In the genomic region with DNA sequence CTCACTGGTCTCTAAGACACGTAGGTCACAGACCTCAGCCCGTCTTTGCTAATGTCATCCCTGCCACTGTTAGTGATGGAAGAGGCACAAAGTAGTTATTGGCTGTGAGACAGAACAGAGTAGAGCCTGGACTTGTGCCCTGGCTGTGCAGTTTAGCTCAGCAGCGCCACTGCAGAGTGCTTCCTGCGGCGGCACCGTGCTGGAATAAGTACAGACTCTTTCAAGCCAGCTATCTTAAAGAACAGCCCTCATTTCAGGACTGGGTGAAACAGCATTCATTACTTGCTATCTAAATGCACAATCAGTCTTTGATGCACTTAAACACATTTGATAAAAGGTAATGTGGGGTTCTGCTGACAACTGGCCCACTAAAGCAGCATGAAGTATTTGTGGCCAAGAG, we compare ENCODE assay signal across 10 mouse cellular contexts.
DNase-seq lines count a peak whose midpoint lies in the region; ATAC-seq and TF ChIP-seq lines count a peak whose summit lies in the region.
"Had no signal": no experiment of that assay in that cellular context is flagged by ENCODE, and none has a peak within 500 bp of the region (broad histone marks: within the 10 kb centered on the region; RNA-seq: fewer than 3 reads in every experiment).

No protein-coding gene starts in this region.

- H3K27ac ChIP-seq in intestine, postnatal 0 days (ENCODE audit: low read depth, low read length), result no peak overlapping the region
- no peak overlapping the region for H3K27ac ChIP-seq in intestine, embryonic 16.5 days (ENCODE audit: low read length)
- no peak overlapping the region for H3K27ac ChIP-seq in midbrain, postnatal 0 days (ENCODE audit: low read depth, low read length)
- no peak overlapping the region for H3K27ac ChIP-seq in kidney, adult 2 months (ENCODE audit: insufficient read depth, low read depth, low read length)
- H3K27ac ChIP-seq: embryonic facial prominence, embryonic 12.5 days had no signal

- WGBS in intestine, postnatal 0 days, result 62% methylated on average over 6 of the region's 6 CpGs
- 65% methylated on average over 6 of the region's 6 CpGs for WGBS in intestine, embryonic 16.5 days
- 71% methylated on average over 6 of the region's 6 CpGs for WGBS in midbrain, postnatal 0 days
- 78% methylated on average over 6 of the region's 6 CpGs for WGBS in kidney, adult 2 months

- no peak for ATAC-seq in intestine, postnatal 0 days
- ATAC-seq in intestine, embryonic 16.5 days, result no peak
- ATAC-seq in midbrain, postnatal 0 days (ENCODE audit: low FRiP score), result no peak

- peak; percentile 18 for DNase-seq in cerebellum, adult 11 months
- DNase-seq in gastrocnemius, adult 18-20 months (ENCODE audit: low spot score), result peak; percentile 59
- DNase-seq in midbrain, postnatal 0 days (ENCODE audit: low spot score), result peak; percentile 64
- no peak for DNase-seq in urinary bladder, postnatal 25 days (ENCODE audit: low spot score)
- no peak for DNase-seq in kidney, adult 2 months
- no peak for DNase-seq in MN1 (ENCODE audit: low spot score)

- H3K36me3 ChIP-seq in intestine, postnatal 0 days (ENCODE audit: control insufficient read depth, insufficient read depth), result no peaks in the 10 kb centered on the region
- no peaks in the 10 kb centered on the region for H3K36me3 ChIP-seq in intestine, embryonic 16.5 days (ENCODE audit: control insufficient read depth, insufficient read depth, low read length)
- no peaks in the 10 kb centered on the region for H3K36me3 ChIP-seq in midbrain, postnatal 0 days (ENCODE audit: insufficient read depth, low read length)
- no peaks in the 10 kb centered on the region for H3K36me3 ChIP-seq in kidney, adult 2 months (ENCODE audit: control insufficient read depth, insufficient read depth, low read length)
- H3K36me3 ChIP-seq: embryonic facial prominence, embryonic 12.5 days had no signal

- no peaks in the 10 kb centered on the region for H3K9me3 ChIP-seq in intestine, postnatal 0 days (ENCODE audit: control insufficient read depth)
- H3K9me3 ChIP-seq in intestine, embryonic 16.5 days (ENCODE audit: control insufficient read depth, low read length), result no peaks in the 10 kb centered on the region
- H3K9me3 ChIP-seq in midbrain, postnatal 0 days (ENCODE audit: low read length), result no peaks in the 10 kb centered on the region
- H3K9me3 ChIP-seq: embryonic facial prominence, embryonic 12.5 days; megakaryocyte, embryonic 14.5 days had no signal

- no peaks in the 10 kb centered on the region for H3K4me1 ChIP-seq in intestine, postnatal 0 days (replicated peaks; ENCODE audit: control insufficient read depth, insufficient read depth, low read length)
- H3K4me1 ChIP-seq in intestine, embryonic 16.5 days (ENCODE audit: control insufficient read depth, insufficient read depth, low read length), result no peaks in the 10 kb centered on the region
- H3K4me1 ChIP-seq in midbrain, postnatal 0 days (ENCODE audit: insufficient read depth, low read length), result no peaks in the 10 kb centered on the region
- H3K4me1 ChIP-seq in kidney, adult 2 months (ENCODE audit: control insufficient read depth, insufficient read depth, low read length), result no peaks in the 10 kb centered on the region
- H3K4me1 ChIP-seq: embryonic facial prominence, embryonic 12.5 days had no signal

- H3K27me3 ChIP-seq in intestine, postnatal 0 days (replicated peaks; ENCODE audit: control insufficient read depth, insufficient read depth, low read length), result no peaks in the 10 kb centered on the region
- H3K27me3 ChIP-seq in intestine, embryonic 16.5 days (replicated peaks; ENCODE audit: control insufficient read depth, insufficient read depth, low read length), result no peaks in the 10 kb centered on the region
- no peaks in the 10 kb centered on the region for H3K27me3 ChIP-seq in midbrain, postnatal 0 days (ENCODE audit: insufficient read depth, low read length)
- H3K27me3 ChIP-seq in kidney, adult 2 months (replicated peaks; ENCODE audit: control insufficient read depth, insufficient read depth, low read length), result no peaks in the 10 kb centered on the region
- H3K27me3 ChIP-seq: embryonic facial prominence, embryonic 12.5 days had no signal

- H3K4me3 ChIP-seq in intestine, postnatal 0 days (ENCODE audit: low read depth, low read length), result no peak overlapping the region
- H3K4me3 ChIP-seq in intestine, embryonic 16.5 days (ENCODE audit: low read length), result no peak overlapping the region
- no peak overlapping the region for H3K4me3 ChIP-seq in midbrain, postnatal 0 days (ENCODE audit: low read depth, low read length)
- H3K4me3 ChIP-seq in kidney, adult 2 months (ENCODE audit: insufficient read depth, low read depth, low read length), result no peak overlapping the region
- H3K4me3 ChIP-seq: embryonic facial prominence, embryonic 12.5 days; megakaryocyte, embryonic 14.5 days had no signal

- H3K9ac ChIP-seq in intestine, postnatal 0 days (ENCODE audit: low read depth, low read length), result no peak overlapping the region
- H3K9ac ChIP-seq in intestine, embryonic 16.5 days (ENCODE audit: low read depth, low read length), result no peak overlapping the region
- H3K9ac ChIP-seq in midbrain, postnatal 0 days (replicated peaks; ENCODE audit: low read length, poor library complexity, severe bottlenecking), result no peak overlapping the region
- H3K9ac ChIP-seq: embryonic facial prominence, embryonic 12.5 days had no signal

- TF ChIP-seq POLR2A in kidney, adult 2 months (IDR thresholded peaks at IDR 0.05; ENCODE audit: low read depth, low read length), result no peak

- H3K4me2 ChIP-seq in intestine, postnatal 0 days (replicated peaks; ENCODE audit: low read depth), result no peak overlapping the region
- no peak overlapping the region for H3K4me2 ChIP-seq in intestine, embryonic 16.5 days (ENCODE audit: low read depth, low read length)
- no peak overlapping the region for H3K4me2 ChIP-seq in midbrain, postnatal 0 days (ENCODE audit: low read depth, low read length, poor library complexity, severe bottlenecking)
- H3K4me2 ChIP-seq: embryonic facial prominence, embryonic 12.5 days had no signal

- TF ChIP-seq CTCF in intestine, postnatal 0 days (IDR thresholded peaks at IDR 0.05; ENCODE audit: low read depth), result peak; percentile 46
- TF ChIP-seq CTCF in midbrain, postnatal 0 days (IDR thresholded peaks at IDR 0.05), result peak; percentile 55
- no peak for TF ChIP-seq CTCF in kidney, adult 2 months (conservative IDR thresholded peaks at IDR 0.05; ENCODE audit: insufficient read depth, insufficient read length, low read depth, low read length)

Comparison
In these comparisons a context has a peak if more than half of its experiments do, and no peak if none do; other contexts are left out.
1. DNase-seq: peak in cerebellum, adult 11 months (single experiment), gastrocnemius, adult 18-20 months (single experiment) and midbrain, postnatal 0 days (single experiment); none in urinary bladder, postnatal 25 days (single experiment), kidney, adult 2 months (single experiment) and MN1 (single experiment).